Mouse (Mus musculus) midbrain, postnatal 0 days (tissue): ENCODE results near the gene Rfxap. TPM values are rescaled to one million over a fixed set of nuclear protein-coding genes. Genes with fewer than 3 reads are reported as not detected.
A peak's percentile ranks its signal among the peaks of the same experiment; 100 is the strongest.

Source experiments
- ATAC-seq: fragments of 200-750 bp; cut with Nextera tagmentation; 2 replicates; pipeline ENCODE4 v1.8.0; 2017; ENCODE audit warnings: moderate number of reproducible peaks, mild to moderate bottlenecking, moderate TSS enrichment, moderate library complexity; ENCODE audit not compliant: low FRiP score
- DNase-seq: peaks from one replicate; pipeline ENCODE4 v3.0.0-alpha.2; 2015; ENCODE audit warnings: low spot score
- H3K27ac ChIP-seq: fragments of 300-500 bp; sonication (generic); 2 replicates; pipeline ENCODE4 v1.5.1; 2014; ENCODE audit warnings: low read depth, mild to moderate bottlenecking, low read length, mixed read lengths
- H3K27me3 ChIP-seq: fragments of 300-500 bp; sonication (generic); 2 replicates; pipeline ENCODE4 v1.6.1; 2014; ENCODE audit warnings: low read length, control low read depth, mixed read lengths; ENCODE audit not compliant: insufficient read depth
- H3K36me3 ChIP-seq: fragments of 300-500 bp; sonication (generic); 2 replicates; pipeline ENCODE4 v1.6.1; 2014; ENCODE audit warnings: low read length, control low read depth, mixed read lengths; ENCODE audit not compliant: insufficient read depth
- H3K4me1 ChIP-seq: fragments of 300-500 bp; sonication (generic); 2 replicates; pipeline ENCODE4 v1.6.1; 2014; ENCODE audit warnings: mild to moderate bottlenecking, control low read depth, antibody characterized with exemption, low read length, mixed read lengths; ENCODE audit not compliant: insufficient read depth
- H3K4me2 ChIP-seq: fragments of 300-500 bp; sonication (generic); 2 replicates; pipeline ENCODE4 v1.6.1; 2014; ENCODE audit warnings: low read depth, mild to moderate bottlenecking, low read length, mixed read lengths; ENCODE audit not compliant: poor library complexity, severe bottlenecking
- H3K4me3 ChIP-seq: fragments of 300-500 bp; sonication (generic); 2 replicates; pipeline ENCODE4 v1.5.1; 2014; ENCODE audit warnings: low read depth, mild to moderate bottlenecking, low read length, moderate library complexity
- H3K9ac ChIP-seq: fragments of 300-500 bp; sonication (generic); replicated peaks from 2 replicates; pipeline ENCODE4 v1.6.1; 2014; ENCODE audit warnings: mild to moderate bottlenecking, low read length, moderate library complexity, mixed read lengths; ENCODE audit not compliant: poor library complexity, severe bottlenecking
- H3K9me3 ChIP-seq: fragments of 300-500 bp; sonication (generic); 2 replicates; pipeline ENCODE4 v1.6.1; 2016; ENCODE audit warnings: low read length, control low read depth
- CTCF ChIP-seq: IDR thresholded peaks from 2 replicates; pipeline ENCODE4 v1.5.1; 2016; ENCODE audit warnings: antibody characterized with exemption, mild to moderate bottlenecking
- WGBS: fragments of 180-500 bp; shearing (Covaris S2); extraction: QIAGEN DNeasy Blood & Tissue Kit; methylation state at CpG from one replicate; pipeline ENCODE4 v1.1.7; 2014; 5-methylcytosine and 5-hydroxymethylcytosine counted together
- polyA plus RNA-seq: library from polyadenylated mRNA; unstranded; fragments of >200 nt; fragmentation: Nextera tagmentation; extraction: Ambion mirVana; gene quantifications from 2 replicates; pipeline ENCODE4 v1.2.1, GENCODE M21; 2015
- total RNA-seq: library from RNA; depleted of rRNA; stranded (reverse); fragments of >200 nt; gene quantifications from 2 replicates; pipeline ENCODE4 v1.2.3, GENCODE M21; 2014

The Rfxap gene
- total and polyA plus RNA-seq, 2 experiments from 2014 or later, result 48.2 to 65.9 TPM

DNA sequence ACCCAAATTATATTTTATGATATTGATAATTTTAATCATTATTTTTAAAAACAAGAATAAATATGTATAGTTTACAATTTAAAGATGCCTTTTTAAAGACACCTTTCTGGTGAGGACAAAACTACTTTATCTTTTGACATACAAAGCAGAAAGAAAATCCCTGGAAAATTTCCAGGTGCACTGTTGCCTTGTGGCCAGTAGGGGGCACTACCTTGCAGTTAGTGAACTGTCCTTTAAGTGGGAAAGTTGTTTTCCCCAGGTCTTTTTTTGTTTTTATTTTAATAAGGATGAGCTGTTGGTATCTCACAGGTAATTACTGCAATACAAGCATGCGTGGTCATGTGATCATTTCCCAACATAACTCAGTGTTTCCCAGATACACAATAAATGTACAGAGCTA lies 11.8 kb downstream of the Rfxap start:
- no peak for DNase-seq
- peak; percentile 56 for TF ChIP-seq CTCF
- Histone ChIP-seq H3K4me2 (no peak overlapping the region), H3K27me3 (no peaks in the 10 kb centered on the region), H3K36me3 (no peaks in the 10 kb centered on the region), H3K4me1 (no peaks in the 10 kb centered on the region), H3K9me3 (no peaks in the 10 kb centered on the region), H3K4me3 (no peak overlapping the region), H3K27ac (no peak overlapping the region), H3K9ac (no peak overlapping the region)
- WGBS, result 100% methylated on average over 1 of the region's 1 CpGs
- no peak for ATAC-seq

DNA sequence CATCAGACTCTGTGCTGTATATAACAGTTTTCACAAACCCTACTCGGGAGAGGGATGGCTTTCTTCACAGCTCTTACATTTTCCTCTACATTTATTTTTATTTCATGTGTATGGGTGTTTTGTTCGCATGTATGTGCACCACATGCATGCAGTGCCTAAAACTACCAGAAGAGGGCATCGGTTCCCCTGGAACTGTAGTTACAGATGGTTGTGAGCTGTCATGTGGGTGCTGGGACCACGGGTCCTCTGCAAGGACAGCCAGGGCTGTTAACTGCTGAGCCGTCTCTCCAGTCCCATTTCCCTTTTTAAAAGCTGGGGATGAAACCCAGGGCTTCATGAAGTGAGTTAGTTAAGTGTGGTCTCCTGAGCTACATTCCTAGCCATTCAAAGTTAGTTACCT lies 12.2 kb downstream of the Rfxap start:
- TF ChIP-seq CTCF, result peak; percentile 38
- Histone ChIP-seq H3K4me2 (no peak overlapping the region), H3K9me3 (no peaks in the 10 kb centered on the region), H3K9ac (no peak overlapping the region), H3K4me3 (no peak overlapping the region), H3K27ac (no peak overlapping the region), H3K4me1 (no peaks in the 10 kb centered on the region), H3K27me3 (no peaks in the 10 kb centered on the region), H3K36me3 (no peaks in the 10 kb centered on the region)
- WGBS, result 90% methylated on average over 5 of the region's 5 CpGs
- no peak for ATAC-seq
- DNase-seq, result no peak

DNA sequence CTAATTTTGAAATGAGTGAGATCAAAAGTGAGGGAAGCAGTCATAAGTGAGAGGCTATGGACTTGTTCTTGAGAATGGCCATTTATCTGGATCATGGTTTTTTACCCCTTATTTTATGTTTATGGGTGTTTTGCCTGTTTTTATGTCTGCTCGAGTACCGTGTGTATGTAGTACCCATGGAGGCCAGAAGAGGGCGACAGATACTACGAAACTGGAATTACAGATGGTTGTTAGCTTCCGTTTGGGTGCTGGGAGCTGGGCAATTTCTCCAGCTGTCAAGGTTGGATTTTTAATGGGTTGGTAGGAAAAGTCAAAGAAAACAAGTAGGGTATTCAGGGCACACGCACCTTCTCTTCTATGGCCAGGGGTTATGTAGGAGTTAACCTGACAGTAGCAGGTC lies 13.8 kb downstream of the Rfxap start:
- WGBS, result 87% methylated on average over 6 of the region's 6 CpGs
- H3K4me3 ChIP-seq, result no peak overlapping the region
- DNase-seq (no peak), ATAC-seq (no peak)
- H3K4me2 ChIP-seq, result no peak overlapping the region
- H3K9me3 ChIP-seq, result no peaks in the 10 kb centered on the region
- H3K27me3 ChIP-seq, result no peaks in the 10 kb centered on the region
- no peaks in the 10 kb centered on the region for H3K4me1 ChIP-seq
- no peak overlapping the region for H3K9ac ChIP-seq
- peak; percentile 42 for TF ChIP-seq CTCF
- H3K36me3 ChIP-seq, result no peaks in the 10 kb centered on the region
- no peak overlapping the region for H3K27ac ChIP-seq

DNA sequence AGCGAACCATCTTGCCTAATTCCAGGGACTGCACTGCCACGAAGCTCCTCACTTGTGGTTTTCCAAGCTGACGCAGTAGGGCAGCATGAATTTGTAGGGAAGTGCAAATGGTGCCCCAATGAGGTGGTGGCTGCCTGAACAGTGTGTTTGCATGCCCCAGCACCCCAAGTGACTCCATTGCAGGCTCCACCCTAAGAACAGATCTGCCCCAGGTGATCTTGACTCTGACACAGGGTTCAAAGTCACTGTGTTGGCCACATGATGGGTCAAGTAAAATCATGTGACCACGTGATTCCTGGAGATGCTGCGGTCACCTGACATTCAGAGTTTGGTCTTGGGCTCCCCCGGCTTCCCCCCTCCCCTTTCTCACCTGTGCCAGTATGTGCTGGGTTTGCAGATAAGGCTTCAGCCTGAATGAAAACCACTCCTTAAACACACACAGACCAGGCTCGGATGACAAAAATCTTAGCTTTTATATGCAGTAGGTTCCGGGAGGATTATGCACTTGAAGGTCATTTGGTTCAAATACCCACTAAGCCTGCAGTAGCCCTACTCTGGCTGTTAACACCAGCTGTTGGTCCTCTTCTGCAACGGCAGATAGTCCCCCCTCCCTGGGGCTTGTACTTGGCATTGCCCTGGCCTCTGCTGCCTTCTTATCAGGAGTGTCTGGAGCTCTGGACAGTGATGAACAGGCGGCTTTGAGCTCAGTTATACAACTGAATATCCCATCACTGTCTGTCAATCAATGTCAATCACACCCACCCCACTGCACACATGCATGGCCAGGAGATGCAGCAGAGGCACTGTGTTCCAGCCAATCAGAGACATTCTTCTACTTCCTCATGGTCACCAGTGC lies 15.5 kb downstream of the Rfxap start:
- Histone ChIP-seq H3K4me2 (no peak overlapping the region), H3K4me3 (no peak overlapping the region), H3K4me1 (no peaks in the 10 kb centered on the region), H3K27ac (no peak overlapping the region), H3K27me3 (no peaks in the 10 kb centered on the region), H3K9ac (no peak overlapping the region), H3K36me3 (no peaks in the 10 kb centered on the region), H3K9me3 (no peaks in the 10 kb centered on the region)
- 82% methylated on average over 10 of the region's 10 CpGs for WGBS
- ATAC-seq, result peak; percentile 34; the same call in 1 of the 2 replicates
- no peak for TF ChIP-seq CTCF
- DNase-seq, result no peak

DNA sequence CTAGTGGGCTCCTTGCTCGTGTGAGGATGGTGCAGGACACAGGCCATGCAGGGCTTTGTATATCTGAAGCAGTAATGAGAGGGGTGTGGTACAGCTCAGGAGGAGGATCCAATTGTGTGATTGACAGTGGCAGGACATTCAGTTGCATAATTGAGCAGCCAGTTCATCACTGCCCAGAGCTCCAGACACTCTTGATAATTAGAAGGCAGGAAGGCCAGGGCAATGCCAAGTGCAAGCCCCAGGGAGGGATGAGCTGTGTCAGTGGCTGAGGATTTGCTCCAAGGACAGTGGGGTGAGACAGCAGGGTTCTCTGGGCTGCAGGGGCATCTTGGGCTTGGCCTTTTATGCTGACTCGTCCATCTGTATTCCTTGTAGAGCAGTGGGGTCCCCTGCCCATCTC lies 17.0 kb downstream of the Rfxap start:
- no peaks in the 10 kb centered on the region for H3K36me3 ChIP-seq
- H3K9me3 ChIP-seq, result no peaks in the 10 kb centered on the region
- DNase-seq, result no peak
- ATAC-seq, result no peak
- no peak overlapping the region for H3K9ac ChIP-seq
- H3K4me3 ChIP-seq, result no peak overlapping the region
- H3K27ac ChIP-seq, result no peak overlapping the region
- 84% methylated on average over 2 of the region's 2 CpGs for WGBS
- no peak for TF ChIP-seq CTCF
- H3K27me3 ChIP-seq, result no peaks in the 10 kb centered on the region
- no peaks in the 10 kb centered on the region for H3K4me1 ChIP-seq
- no peak overlapping the region for H3K4me2 ChIP-seq

DNA sequence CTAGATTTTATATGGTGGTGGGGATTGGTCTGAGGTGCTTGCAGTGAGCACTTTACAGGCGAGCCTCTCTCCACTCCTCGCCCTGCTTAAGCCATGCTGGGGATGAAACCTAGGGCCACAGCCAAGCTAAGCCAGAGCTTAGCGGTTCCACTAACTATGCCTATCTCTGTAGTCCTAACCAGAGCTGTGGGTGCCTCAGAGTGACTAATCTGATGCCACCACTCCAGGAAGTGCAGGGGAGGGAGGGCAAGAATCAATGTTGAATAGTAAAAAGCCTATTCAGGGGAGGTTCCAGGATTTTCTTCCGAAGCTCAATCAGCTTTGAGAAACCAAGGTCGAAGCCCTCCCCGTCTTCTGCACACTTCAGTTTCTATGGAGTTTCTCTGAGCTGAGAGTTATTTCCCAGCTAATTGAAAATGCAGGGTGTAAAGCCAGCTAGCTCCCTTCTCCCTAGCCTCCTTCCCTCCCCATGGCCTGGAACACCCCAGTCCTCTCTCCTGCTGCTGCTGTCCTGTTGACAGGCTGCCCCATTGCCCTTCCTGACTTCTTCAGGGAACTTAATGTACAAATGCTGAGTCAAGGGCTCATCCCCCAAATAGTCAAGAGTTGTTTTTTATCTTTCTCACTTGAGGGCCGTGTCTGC lies 31.5 kb downstream of the Rfxap start:
- Histone ChIP-seq H3K9me3 (no peaks in the 10 kb centered on the region), H3K4me3 (no peak overlapping the region), H3K27me3 (no peaks in the 10 kb centered on the region), H3K4me1 (no peaks in the 10 kb centered on the region), H3K9ac (no peak overlapping the region), H3K27ac (no peak overlapping the region), H3K36me3 (no peaks in the 10 kb centered on the region), H3K4me2 (no peak overlapping the region)
- WGBS, result 61% methylated on average over 7 of the region's 7 CpGs
- ATAC-seq (no peak), DNase-seq (no peak)
- no peak for TF ChIP-seq CTCF
